Mouse (Mus musculus) bone marrow, adult 2 months (tissue): Measurements from ENCODE around the gene Arhgdia.

Experiments used
- CTCF ChIP-seq: fragments of 200-500 bp; IDR thresholded peaks from 2 replicates; pipeline ENCODE4 v1.5.1; 2011; ENCODE audit warnings: low read length, control low read depth; ENCODE audit not compliant: control insufficient read depth, insufficient read depth
- POLR2A ChIP-seq: fragments of 200-500 bp; IDR thresholded peaks from 2 replicates; pipeline ENCODE4 v1.6.1; 2011; ENCODE audit warnings: low read depth, mild to moderate bottlenecking, control low read depth, low read length, borderline replicate concordance; ENCODE audit not compliant: control insufficient read depth

DNA sequence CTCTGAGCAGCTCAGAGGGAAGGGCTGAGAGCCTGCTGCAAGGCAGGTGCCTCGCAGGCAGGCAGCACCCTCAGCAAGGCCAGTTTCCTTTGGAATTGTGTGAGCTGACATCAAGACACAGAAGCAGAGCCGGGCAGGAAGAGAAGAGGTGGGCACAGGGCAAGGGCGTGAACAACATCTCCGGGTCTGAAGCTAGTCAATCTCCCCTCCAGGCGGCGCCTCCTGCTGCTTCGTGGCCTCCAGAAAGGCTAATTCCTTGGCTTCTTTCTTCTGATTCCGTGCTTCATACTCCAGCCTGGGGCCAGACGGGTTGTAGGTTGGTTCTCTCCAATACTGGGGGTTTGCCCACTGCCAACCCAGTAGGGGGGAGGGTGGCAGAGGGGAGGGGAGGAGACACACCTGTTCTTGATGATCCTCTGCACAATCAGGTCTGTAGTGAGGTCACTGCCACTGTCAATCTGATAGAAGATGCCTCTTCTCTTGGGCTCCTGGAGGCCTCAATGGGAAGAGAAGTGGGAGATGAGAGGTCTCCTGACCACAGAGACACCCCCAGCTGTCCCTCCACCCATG, 29.1 kb upstream of the Arhgdia start:
- no peak for TF ChIP-seq POLR2A
- TF ChIP-seq CTCF: no peak
